Comparison of ENCODE assay signal across 16 mouse cellular contexts in genomic region chr12:59137031-59137430, GRCm38 (mm10).
"Had no signal": no experiment of that assay in that cellular context is flagged by ENCODE, and none has a peak within 500 bp of the region (broad histone marks: within the 10 kb centered on the region; RNA-seq: fewer than 3 reads in every experiment).

No protein-coding gene starts in this region.

- H3K27ac ChIP-seq: neural tube, embryonic 13.5 days; neural tube, embryonic 15.5 days; stomach, embryonic 15.5 days; stomach, postnatal 0 days had no signal

- H3K9me3 ChIP-seq: neural tube, embryonic 13.5 days; neural tube, embryonic 15.5 days; stomach, embryonic 15.5 days had no signal

- H3K4me2 ChIP-seq: neural tube, embryonic 13.5 days; neural tube, embryonic 15.5 days; stomach, embryonic 15.5 days had no signal

- H3K4me3 ChIP-seq: neural tube, embryonic 13.5 days; neural tube, embryonic 15.5 days; stomach, embryonic 15.5 days had no signal

- DNase-seq: retina, postnatal 1 day; right cerebral cortex, adult 18-20 months; right cerebral cortex, postnatal 14 days; right cerebral cortex, postnatal 25 days; right cerebral cortex, postnatal 4 days; spleen, adult 18-20 months; thymus, adult 18-20 months; thymus, adult 2 months; thymus, postnatal 14 days; thymus, postnatal 25 days; thymus, postnatal 36 days; thymus, postnatal 4 days had no signal

- H3K27me3 ChIP-seq: neural tube, embryonic 13.5 days; neural tube, embryonic 15.5 days; stomach, embryonic 15.5 days had no signal

- H3K9ac ChIP-seq: neural tube, embryonic 13.5 days; neural tube, embryonic 15.5 days; stomach, embryonic 15.5 days had no signal
